Mouse (Mus musculus) frontal cortex, postnatal 14 days (tissue): ENCODE measurements around the gene Ikzf1.

Experiments
- DNase-seq, 2 experiments: peaks; one replicate each; pipeline ENCODE4 v3.0.0; 2022; ENCODE audit warnings: low spot score in 2 of 2

The Ikzf1 gene

GRCm38 (mm10) chr11:11766105-11766504, 81.3 kb downstream of the Ikzf1 start:
- no peak for DNase-seq

DNA sequence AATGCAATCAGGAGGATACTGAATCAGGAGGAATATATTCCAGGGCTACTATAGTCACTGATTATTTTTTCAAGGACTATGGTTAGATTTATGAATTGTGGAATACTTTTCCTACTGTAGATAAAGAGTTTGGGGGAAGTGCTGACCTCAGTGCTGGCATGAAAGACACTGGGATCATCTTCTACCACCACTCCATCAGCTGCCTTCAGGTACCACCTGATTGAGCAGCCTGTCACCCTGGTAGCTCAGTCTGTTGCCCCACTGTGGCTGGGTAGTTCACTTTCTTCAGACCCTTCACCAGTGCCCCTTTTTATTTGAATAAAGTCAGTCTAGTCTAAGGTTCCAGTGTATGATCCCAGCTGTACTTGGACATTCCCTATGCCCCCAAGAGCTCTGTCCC, 81.9 kb downstream of the Ikzf1 start:
- no peak for DNase-seq

- DNase-seq: no peak
These were observed 83.3 kb downstream of the Ikzf1 start for GRCm38 (mm10) chr11:11768057-11768456.

GRCm38 (mm10) chr11:11769281-11769680, 84.5 kb downstream of the Ikzf1 start:
- no peak for DNase-seq

- DNase-seq: no peak
These were observed 85.9 kb downstream of the Ikzf1 start for GRCm38 (mm10) chr11:11770691-11771090.

DNA sequence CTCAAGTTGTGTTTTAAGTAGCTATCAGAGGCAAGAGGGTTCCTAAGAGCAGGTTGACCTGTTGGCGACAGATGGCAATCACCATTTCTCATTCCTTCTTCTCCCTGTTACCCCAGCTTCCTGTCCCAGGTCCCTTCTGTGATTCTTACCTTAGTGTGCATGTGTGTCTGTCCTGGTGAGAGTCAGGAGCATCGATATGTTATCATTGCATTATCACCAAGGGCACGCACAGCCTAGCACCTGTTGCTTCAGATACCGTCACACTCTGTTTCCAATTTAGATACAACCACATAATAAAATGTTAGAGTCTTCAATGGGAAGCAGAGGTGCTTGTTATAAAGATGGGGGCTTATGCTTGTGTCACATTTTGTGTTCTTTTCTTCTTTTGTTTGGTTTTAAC, 87.4 kb downstream of the Ikzf1 start:
- no peak for DNase-seq

DNA sequence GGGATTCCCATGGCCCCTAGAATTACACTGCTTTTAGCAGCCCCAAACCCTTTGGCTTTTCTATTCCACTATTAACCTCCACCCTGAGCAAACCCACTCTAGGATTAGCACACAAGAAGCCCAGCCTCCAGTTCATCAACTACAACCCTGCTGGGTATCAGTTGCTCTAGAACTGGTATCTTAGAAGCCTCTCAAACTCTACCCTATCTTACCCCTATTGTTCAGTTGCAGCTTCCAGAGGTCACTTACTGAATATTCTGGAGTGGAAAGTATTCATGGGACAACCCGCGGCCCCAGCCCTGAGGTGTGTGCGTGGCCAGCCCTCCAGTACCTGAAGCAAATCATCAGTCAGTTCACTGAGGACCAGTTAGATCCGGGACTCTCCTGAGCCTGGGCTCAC, 89.6 kb downstream of the Ikzf1 start:
- DNase-seq: no peak

- DNase-seq: no peak
These were observed 90.1 kb downstream of the Ikzf1 start for GRCm38 (mm10) chr11:11774893-11775292.

GRCm38 (mm10) chr11:11776071-11776821, 91.4 kb downstream of the Ikzf1 start:
- no peak for DNase-seq

DNA sequence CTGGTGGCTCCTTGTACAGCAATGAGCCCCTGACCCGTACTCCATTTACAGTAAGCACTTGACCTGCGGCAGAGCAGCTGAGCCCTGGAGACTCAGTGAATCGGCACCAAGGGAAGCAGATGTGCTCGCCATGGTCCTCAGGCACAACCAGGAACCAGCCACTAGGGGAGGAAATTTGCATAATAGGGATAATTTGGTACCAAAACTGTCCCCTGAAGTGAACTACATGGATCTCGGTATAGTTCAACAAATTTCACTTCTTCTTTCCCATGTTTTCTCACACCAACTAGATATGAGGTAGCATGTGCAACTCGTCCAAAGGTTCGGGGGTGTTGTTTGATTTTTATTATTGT, 92.0 kb downstream of the Ikzf1 start:
- no peak for DNase-seq

GRCm38 (mm10) chr11:11777246-11777645, 92.4 kb downstream of the Ikzf1 start:
- DNase-seq: no peak

DNA sequence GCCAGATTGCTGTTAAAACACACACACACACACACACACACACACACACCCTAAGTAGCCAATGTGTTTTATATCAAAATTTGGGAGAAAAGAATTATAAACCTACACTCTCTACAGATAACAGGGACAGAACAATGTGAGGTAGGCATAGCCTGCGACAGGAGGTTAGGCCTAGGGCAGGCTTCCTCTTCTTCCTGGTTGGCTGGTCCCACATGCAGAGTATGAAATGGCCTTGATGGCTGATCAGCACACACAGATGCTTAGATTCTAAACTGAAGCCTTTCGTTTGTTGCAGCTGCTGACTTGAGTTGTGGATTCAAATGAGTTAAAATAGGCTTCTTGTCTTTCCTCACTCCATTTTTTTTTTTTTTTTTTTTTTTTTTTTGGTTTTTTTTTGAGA, 93.0 kb downstream of the Ikzf1 start:
- no peak for DNase-seq

DNA sequence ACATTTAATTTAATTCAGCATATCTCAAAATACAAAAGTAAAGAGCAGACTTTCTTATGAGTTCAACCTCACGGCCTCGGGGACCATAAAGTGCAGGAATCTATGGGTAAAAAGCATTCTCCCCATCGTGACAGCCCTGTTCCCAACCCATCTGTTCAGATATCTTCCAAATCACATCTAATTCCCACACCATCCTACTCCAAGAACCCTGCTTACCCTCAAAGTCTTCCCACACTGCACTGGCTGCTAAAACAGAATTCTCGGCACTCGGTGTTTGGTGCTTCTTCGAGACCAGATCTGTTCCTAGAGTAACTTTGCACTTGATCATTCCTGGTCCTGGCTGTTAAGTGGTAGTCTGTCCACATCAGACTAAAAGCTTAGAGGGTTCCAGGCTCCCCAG, 93.5 kb downstream of the Ikzf1 start:
- no peak for DNase-seq

DNA sequence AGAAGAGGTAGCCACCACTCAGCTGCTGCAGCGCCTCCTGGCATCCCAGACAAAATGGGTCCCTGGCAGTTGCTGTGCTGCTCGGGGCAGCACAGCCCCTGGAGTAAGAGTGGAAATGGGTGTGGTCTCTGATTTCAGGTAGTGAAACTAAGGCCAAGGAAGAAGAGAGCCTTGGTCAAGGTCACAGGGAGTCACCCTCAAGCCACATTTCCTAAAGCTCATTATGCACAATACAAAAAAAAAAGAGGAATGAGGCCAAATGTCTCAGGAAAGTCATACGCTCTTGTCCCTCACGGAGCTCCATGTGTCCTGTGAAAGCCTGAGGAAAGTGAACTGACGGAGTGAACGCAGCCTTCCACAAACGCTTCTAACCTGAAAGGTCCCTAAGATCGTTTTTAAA, 96.9 kb downstream of the Ikzf1 start:
- no peak for DNase-seq

GRCm38 (mm10) chr11:11785457-11785856, 100.7 kb downstream of the Ikzf1 start:
- DNase-seq: no peak

DNA sequence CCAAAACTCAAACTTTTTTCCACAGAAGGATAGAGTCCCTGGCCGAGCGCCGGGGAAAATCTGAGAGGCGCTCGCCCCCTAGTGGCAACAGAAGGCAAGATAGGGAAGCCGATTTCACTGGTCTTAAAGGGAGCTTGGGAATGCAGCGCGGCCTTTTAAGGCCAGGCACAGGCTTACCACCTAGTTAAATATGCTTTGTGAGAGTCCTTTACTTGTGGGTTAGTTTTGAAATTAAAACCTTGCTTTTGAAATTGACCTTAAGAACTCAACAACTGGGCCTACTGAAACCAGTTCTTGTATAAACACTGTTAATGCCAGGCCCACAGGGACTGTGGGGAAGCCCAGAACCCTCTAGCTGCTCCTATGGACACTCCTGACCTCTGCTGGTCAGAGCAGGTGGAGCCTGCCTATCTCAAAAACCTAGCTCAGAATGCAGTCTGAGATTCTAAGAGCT, 103.7 kb downstream of the Ikzf1 start:
- DNase-seq: peak; percentile 24 to 69

GRCm38 (mm10) chr11:11794626-11795025, 109.8 kb downstream of the Ikzf1 start:
- DNase-seq: no peak

DNA sequence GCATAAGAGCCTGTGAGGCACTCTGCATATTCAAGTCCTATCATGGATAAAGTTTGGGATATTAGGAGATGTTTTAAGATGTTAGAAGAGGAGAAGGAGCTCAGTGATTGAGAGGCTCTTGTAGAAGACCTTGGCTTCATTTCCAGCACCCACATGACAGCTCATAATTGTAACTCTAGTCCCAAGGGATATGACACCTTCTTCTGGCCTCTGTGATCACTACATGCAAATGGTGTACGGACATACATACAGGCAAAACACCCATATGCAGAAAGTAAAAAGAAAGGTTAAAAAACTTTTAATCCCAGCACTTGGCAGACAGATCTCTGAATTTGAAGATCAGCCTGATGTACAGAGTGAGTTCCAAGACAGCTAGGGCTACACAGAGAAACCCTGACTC, 113.9 kb downstream of the Ikzf1 start:
- DNase-seq: no peak

- no peak for DNase-seq
These were observed 115.5 kb downstream of the Ikzf1 start for GRCm38 (mm10) chr11:11800304-11800703.

DNA sequence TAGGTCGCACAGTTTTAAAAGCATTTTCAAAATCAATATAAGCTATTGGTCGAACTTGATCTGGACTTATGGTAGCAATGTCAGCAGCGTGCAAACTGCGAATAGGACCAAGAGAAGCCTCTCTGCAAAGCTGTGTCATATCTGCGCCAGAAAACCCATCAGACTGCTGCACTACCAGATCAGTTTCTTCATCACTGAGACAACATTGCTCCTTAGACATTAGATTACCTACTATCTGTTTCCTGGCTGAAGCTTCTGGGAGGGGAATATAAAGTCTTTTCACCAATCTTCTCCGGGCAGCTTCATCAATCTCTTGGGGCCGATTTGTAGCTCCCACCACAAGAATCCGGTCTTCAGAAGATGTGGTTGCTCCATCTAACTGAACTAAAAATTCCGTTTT, 116.3 kb downstream of the Ikzf1 start:
- DNase-seq: no peak

- DNase-seq: no peak
These were observed 119.6 kb downstream of the Ikzf1 start for GRCm38 (mm10) chr11:11804421-11804820.

GRCm38 (mm10) chr11:11805951-11806350, 121.1 kb downstream of the Ikzf1 start:
- DNase-seq: no peak

GRCm38 (mm10) chr11:11808035-11808819, 123.4 kb downstream of the Ikzf1 start:
- no peak for DNase-seq
